Mouse (Mus musculus) embryo, embryonic 10.5 days (tissue): ENCODE results near the gene Chchd3.

Experiments used
- DNase-seq: peaks from one replicate; pipeline ENCODE4 v3.0.0-alpha.2; 2015; ENCODE audit warnings: low spot score

The Chchd3 gene

DNA sequence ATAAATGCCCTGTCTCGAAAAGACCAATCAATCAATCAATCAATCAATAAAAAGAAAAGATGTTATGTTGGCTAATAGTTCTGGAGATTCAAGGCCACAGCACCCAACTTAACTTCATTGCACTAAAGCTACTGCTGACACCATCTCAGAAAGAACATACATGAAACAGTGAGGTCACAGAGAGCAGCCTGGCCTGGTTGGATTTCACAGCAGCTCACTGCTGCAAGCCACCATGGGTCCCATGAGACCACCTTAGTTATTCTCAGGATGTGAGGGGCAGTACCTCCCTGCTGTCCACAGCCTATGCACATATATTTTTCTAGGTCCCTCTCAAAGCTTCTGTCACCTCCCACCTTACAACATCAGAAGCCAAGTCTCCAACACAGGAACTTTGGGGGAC is 57.1 kb downstream of the Chchd3 start:
- DNase-seq = no peak

GRCm38 (mm10) chr6:33001271-33001670 is 58.8 kb downstream of the Chchd3 start:
- DNase-seq = no peak

DNA sequence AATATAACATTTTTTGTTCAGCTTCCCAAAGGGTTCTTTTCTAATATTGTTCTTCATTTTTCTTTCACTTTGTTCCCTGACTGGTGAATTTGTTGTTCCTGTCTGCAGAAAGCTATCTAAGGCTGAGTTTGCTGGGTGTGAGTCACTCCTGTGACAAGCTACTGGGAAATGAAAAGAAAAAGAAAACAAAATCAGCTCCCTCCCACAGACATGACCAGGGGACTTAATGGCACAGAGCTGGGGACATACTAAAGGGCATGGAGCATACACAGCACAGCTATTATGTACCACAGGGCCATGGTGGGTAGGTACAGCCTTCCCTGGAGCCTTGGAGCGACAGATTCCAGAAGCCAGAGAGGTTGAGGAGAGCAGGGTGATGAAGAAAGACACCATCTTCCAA is 63.5 kb downstream of the Chchd3 start:
- DNase-seq = no peak

GRCm38 (mm10) chr6:32993847-32994246 is 66.2 kb downstream of the Chchd3 start:
- DNase-seq = no peak

- DNase-seq = no peak
Measured at GRCm38 (mm10) chr6:32990061-32990633, 69.9 kb downstream of the Chchd3 start.

GRCm38 (mm10) chr6:32988561-32988960 is 71.5 kb downstream of the Chchd3 start:
- DNase-seq = no peak

- no peak for DNase-seq
Measured at GRCm38 (mm10) chr6:32983876-32984275, 76.2 kb downstream of the Chchd3 start.

DNA sequence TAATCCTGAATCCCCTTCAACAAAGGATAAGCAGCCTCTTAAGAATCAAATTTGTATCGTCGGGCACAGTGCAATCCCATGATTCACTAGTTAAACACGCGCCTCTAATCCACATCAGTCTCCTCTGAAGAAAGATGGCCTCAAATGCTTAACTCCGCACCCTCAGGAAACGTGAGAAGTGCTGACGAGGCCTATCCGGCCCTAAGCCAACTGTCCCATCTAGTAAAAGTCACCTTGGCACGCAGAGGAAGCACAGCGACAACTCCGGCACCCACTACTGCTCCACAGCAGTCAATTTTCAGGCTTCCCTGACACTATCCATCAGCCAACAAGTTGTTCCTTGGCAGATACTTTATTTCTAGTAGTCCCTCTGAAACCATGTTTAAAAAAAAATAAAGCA is 78.8 kb downstream of the Chchd3 start:
- no peak for DNase-seq

DNA sequence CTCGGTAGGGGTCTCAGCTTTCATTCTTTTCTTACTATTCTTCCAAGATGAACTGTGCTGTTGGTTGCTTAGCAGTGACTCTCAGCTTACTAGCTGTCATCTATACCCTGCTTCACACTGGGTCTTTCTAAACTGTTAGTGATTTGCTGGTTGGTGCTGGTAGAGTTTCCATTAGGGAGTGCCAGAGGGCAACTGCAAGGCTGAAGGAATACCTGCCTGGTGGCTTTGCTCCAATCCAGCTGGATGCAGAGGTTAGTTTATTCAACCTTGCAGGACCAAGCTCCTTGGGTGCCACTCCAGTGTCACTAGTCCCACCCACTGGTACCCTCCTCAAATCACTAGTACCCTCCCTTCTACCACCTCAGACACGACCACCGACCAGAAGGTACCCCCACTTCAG is 81.2 kb downstream of the Chchd3 start:
- no peak for DNase-seq

DNA sequence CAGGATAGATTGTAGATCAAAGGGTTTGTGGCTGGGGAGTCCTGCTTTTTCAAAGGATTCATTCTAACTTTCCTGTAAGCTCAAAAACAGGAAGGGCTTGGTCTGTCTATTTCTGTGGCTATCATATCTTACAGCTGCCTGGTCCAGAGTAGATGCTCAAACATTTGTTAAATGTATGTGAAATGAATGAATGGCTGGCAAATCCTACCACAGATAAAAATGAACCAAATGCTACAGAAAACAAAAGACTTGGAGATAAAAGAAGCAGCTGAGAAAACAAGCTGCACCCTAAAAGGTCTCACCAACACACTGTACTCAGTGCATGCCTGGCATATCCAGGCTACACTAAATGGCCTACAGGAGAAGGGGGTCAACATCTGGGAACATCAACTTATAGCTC is 88.1 kb downstream of the Chchd3 start:
- DNase-seq = no peak

GRCm38 (mm10) chr6:32968971-32969370 is 91.1 kb downstream of the Chchd3 start:
- DNase-seq = no peak

DNA sequence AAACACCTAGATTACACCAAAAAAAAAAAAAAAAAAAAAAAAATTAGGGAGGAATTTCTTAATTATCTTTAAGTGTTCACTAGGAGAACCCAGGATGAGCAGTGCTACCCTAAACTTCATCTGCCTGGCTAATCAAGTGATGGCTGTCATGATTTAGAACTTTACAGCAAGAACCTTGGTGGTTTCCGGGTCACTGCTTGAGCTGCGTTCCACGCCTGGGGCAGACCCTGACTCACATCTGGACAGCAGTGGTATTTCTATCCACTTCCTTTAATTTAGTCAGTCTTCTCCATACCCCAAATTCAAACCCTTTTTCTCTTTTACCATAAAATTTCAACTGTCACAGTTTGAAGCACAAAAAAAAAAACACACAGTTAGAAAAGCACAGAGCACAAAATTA is 98.0 kb downstream of the Chchd3 start:
- peak; percentile 46 for DNase-seq

GRCm38 (mm10) chr6:32961477-32961876 is 98.6 kb downstream of the Chchd3 start:
- no peak for DNase-seq

GRCm38 (mm10) chr6:32959816-32960550 is 100.1 kb downstream of the Chchd3 start:
- no peak for DNase-seq

GRCm38 (mm10) chr6:32955481-32955880 is 104.6 kb downstream of the Chchd3 start:
- DNase-seq = no peak

DNA sequence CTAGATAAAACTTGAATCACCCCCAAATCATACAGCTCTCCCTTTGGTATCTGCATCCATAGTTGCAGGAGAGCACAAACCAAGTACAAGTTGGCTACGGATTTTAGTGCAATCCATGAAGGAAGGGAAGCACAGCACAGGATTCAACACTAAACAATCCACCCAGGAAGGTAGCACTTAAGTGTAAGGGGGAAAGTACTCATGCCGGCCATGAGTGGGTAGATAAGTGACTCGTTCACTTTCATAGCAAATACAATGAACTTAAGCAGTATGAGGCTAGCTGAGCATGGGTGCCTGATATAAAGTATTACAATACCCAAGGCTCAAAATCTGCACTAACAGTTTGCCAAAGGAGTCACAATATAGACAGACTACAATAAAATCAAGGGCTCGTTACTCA is 109.1 kb downstream of the Chchd3 start:
- no peak for DNase-seq

DNA sequence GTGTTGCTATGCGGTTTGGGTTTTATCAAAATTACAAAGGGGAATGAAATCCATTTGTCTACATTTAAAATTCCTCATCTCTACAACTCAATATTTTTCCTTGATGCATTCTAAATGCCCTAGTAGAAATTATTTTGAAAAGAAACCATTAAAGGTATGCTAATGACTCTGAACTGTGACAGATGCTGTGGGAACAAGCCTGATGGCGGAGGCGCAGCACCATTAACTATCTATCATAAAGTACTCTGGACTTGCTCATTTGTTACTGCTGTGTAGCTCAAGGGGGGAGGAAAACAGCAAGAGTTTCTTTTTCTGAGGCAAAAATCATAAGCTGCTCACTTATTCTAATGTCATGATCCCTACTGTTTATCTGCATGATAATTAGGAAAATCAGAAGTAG is 110.4 kb downstream of the Chchd3 start:
- no peak for DNase-seq

- DNase-seq = no peak
Measured at GRCm38 (mm10) chr6:32947225-32947624, 112.8 kb downstream of the Chchd3 start.

DNA sequence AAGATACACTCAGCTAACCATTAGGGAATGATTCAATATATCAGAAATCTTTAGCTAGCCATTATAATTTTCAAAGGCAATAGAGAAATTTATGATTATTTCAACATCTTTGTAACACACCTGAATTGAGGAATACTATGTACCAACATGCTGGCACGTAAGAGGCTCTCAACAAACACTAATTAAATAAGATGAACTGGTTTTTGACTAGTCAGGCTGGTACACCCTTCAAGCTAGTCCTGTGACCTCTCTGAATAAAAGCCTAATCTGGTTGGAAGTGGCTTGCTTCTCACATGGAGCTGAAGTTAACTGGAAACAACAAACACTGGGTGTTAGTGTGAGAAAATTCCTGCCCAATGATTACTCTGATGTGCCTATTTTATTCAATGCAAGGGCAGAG is 115.1 kb downstream of the Chchd3 start:
- DNase-seq = no peak

GRCm38 (mm10) chr6:32943651-32944050 is 116.4 kb downstream of the Chchd3 start:
- no peak for DNase-seq

GRCm38 (mm10) chr6:32940299-32940698 is 119.8 kb downstream of the Chchd3 start:
- DNase-seq = no peak

- no peak for DNase-seq
Measured at GRCm38 (mm10) chr6:32937643-32938042, 122.4 kb downstream of the Chchd3 start.

GRCm38 (mm10) chr6:32936794-32937193 is 123.3 kb downstream of the Chchd3 start:
- DNase-seq = no peak

- no peak for DNase-seq
Measured at GRCm38 (mm10) chr6:32936365-32936764, 123.7 kb downstream of the Chchd3 start.
